Mouse (Mus musculus) limb, embryonic 13.5 days (tissue): ENCODE results near the gene Mfsd8. TPM values are rescaled to one million over a fixed set of nuclear protein-coding genes. Genes with fewer than 3 reads are reported as not detected.
"Not testable (repeated sequence)": the region's sequence is repeated elsewhere in the genome, so short reads cannot be mapped to it uniquely, and the experiment has no call there.

Experiments used
- ATAC-seq: fragments of 200-750 bp; cut with Nextera tagmentation; 2 replicates; pipeline ENCODE4 v1.8.0; 2017; ENCODE audit warnings: low read depth, moderate number of reproducible peaks, moderate TSS enrichment; ENCODE audit not compliant: low FRiP score
- H3K27ac ChIP-seq: fragments of 300-500 bp; sonication (generic); 2 replicates; pipeline ENCODE4 v1.5.1; 2015; ENCODE audit warnings: inconsistent platforms, mild to moderate bottlenecking, moderate library complexity
- H3K27me3 ChIP-seq: fragments of 300-500 bp; sonication (generic); 2 replicates; pipeline ENCODE4 v1.6.1; 2015; ENCODE audit warnings: mild to moderate bottlenecking, inconsistent platforms
- H3K36me3 ChIP-seq: fragments of 300-500 bp; sonication (generic); 2 replicates; pipeline ENCODE4 v1.6.1; 2015; ENCODE audit warnings: inconsistent platforms, mild to moderate bottlenecking, moderate library complexity
- H3K4me1 ChIP-seq: fragments of 300-500 bp; sonication (generic); 2 replicates; pipeline ENCODE4 v1.6.1; 2015; ENCODE audit warnings: inconsistent platforms
- H3K4me2 ChIP-seq: fragments of 300-500 bp; sonication (generic); replicated peaks from 2 replicates; pipeline ENCODE4 v1.6.1; 2015; ENCODE audit warnings: inconsistent platforms, mild to moderate bottlenecking, moderate library complexity
- H3K4me3 ChIP-seq: fragments of 300-500 bp; sonication (generic); 2 replicates; pipeline ENCODE4 v1.5.1; 2015; ENCODE audit warnings: moderate library complexity, mild to moderate bottlenecking, inconsistent platforms
- H3K9ac ChIP-seq: fragments of 300-500 bp; sonication (generic); 2 replicates; pipeline ENCODE4 v1.6.1; 2015; ENCODE audit warnings: mild to moderate bottlenecking, inconsistent platforms
- H3K9me3 ChIP-seq: fragments of 300-500 bp; sonication (generic); 2 replicates; pipeline ENCODE4 v1.6.1; 2016; ENCODE audit warnings: inconsistent platforms
- WGBS: fragments of 180-500 bp; shearing (Covaris S2); methylation state at CpG from one replicate; pipeline ENCODE4 v1.1.7; 2015; 5-methylcytosine and 5-hydroxymethylcytosine counted together
- polyA plus RNA-seq: library from polyadenylated mRNA; unstranded; fragments of >200 nt; fragmentation: Nextera tagmentation; extraction: Ambion mirVana; gene quantifications from 2 replicates; pipeline ENCODE4 v1.2.1, GENCODE M21; 2015

Mfsd8 gene
- 6.9 and 7.7 TPM in 2 replicates for polyA plus RNA-seq

- H3K27ac ChIP-seq: peak within 1 kb of the TSS; percentile 79
- H3K4me2 ChIP-seq: peak within 1 kb of the TSS; percentile 72
- H3K9me3 ChIP-seq, H3K27me3 ChIP-seq, H3K4me1 ChIP-seq, H3K36me3 ChIP-seq: not testable (repeated sequence)
- H3K4me3 ChIP-seq: peak within 1 kb of the TSS; percentile 50
- under 1% methylated on average over 39 of the region's 39 CpGs for WGBS
- ATAC-seq: peak; percentile 99
- peak within 1 kb of the TSS; percentile 68 for H3K9ac ChIP-seq
Measured at GRCm38 (mm10) chr3:40846473-40846956, at the start of gene Mfsd8. TSS of gene Mfsd8 (minus strand) at chr3:40846886.

- 1% methylated on average over 21 of the region's 24 CpGs for WGBS
- H3K9me3 ChIP-seq, H3K27ac ChIP-seq, H3K36me3 ChIP-seq, H3K27me3 ChIP-seq, H3K4me1 ChIP-seq, ATAC-seq: not testable (repeated sequence)
- Histone ChIP-seq H3K9ac (peak overlapping the region; percentile 69), H3K4me2 (peak overlapping the region; percentile 81), H3K4me3 (peak overlapping the region; percentile 57)
Measured at GRCm38 (mm10) chr3:40894336-40894735, 47.6 kb upstream of the Mfsd8 start.

GRCm38 (mm10) chr3:40893816-40894258 is 47.2 kb upstream of the Mfsd8 start:
- H3K27ac ChIP-seq: not testable (repeated sequence)

GRCm38 (mm10) chr3:40853123-40853738 is 6.5 kb upstream of the Mfsd8 start:
- H3K4me3 ChIP-seq, H3K4me1 ChIP-seq, H3K27me3 ChIP-seq, ATAC-seq, H3K9ac ChIP-seq, H3K27ac ChIP-seq, H3K4me2 ChIP-seq, H3K9me3 ChIP-seq, H3K36me3 ChIP-seq: not testable (repeated sequence)
- WGBS: 90% methylated on average over 3 of the region's 3 CpGs

More at GRCm38 (mm10) chr3:40893816-40894258, 47.2 kb upstream of the Mfsd8 start:
- ATAC-seq: peak; percentile 100
- not testable (repeated sequence) for H3K27me3 ChIP-seq, H3K4me1 ChIP-seq, H3K9me3 ChIP-seq, H3K36me3 ChIP-seq
- peak overlapping the region; percentile 57 for H3K4me3 ChIP-seq
- under 1% methylated on average over 38 of the region's 38 CpGs for WGBS
- peak overlapping the region; percentile 81 for H3K4me2 ChIP-seq
- H3K9ac ChIP-seq: peak overlapping the region; percentile 65

- not testable (repeated sequence) for H3K9ac ChIP-seq, H3K27ac ChIP-seq, H3K27me3 ChIP-seq, H3K4me1 ChIP-seq, H3K36me3 ChIP-seq, H3K9me3 ChIP-seq, H3K4me3 ChIP-seq, H3K4me2 ChIP-seq, ATAC-seq
- whole genome bisulfite sequencing: 89% methylated on average over 2 of the region's 2 CpGs
Measured at GRCm38 (mm10) chr3:40847936-40848335, 1.2 kb upstream of the Mfsd8 start.

- Histone ChIP-seq H3K9ac (peak overlapping the region; percentile 68), H3K4me3 (peak overlapping the region; percentile 50), H3K4me2 (peak overlapping the region; percentile 72)
- not testable (repeated sequence) for ATAC-seq, H3K27ac ChIP-seq, H3K4me1 ChIP-seq, H3K9me3 ChIP-seq, H3K27me3 ChIP-seq, H3K36me3 ChIP-seq
- WGBS: under 1% methylated on average over 15 of the region's 21 CpGs
Measured at GRCm38 (mm10) chr3:40847018-40847417, 332 bp upstream of the Mfsd8 start.

GRCm38 (mm10) chr3:40846957-40847017 is 101 bp upstream of the Mfsd8 start, which contains the start of gene Abhd18:
TSS of gene Abhd18 (plus strand) at chr3:40846970.
- 0% methylated on average over 3 of the region's 4 CpGs for WGBS
- peak within 1 kb of the TSS; percentile 79 for H3K27ac ChIP-seq
- not testable (repeated sequence) for H3K9me3 ChIP-seq

GRCm38 (mm10) chr3:40845521-40845920 is 1.2 kb downstream of the Mfsd8 start:
- Histone ChIP-seq H3K4me2 (peak overlapping the region; percentile 65), H3K9ac (0 out of 2 replicates have a peak overlapping the region, but pooled peaks have one; percentile 13), H3K4me3 (peak overlapping the region; percentile 50)
- WGBS: 77% methylated on average over 5 of the region's 6 CpGs
- not testable (repeated sequence) for H3K36me3 ChIP-seq, H3K27me3 ChIP-seq, H3K27ac ChIP-seq, H3K9me3 ChIP-seq, ATAC-seq, H3K4me1 ChIP-seq

More at GRCm38 (mm10) chr3:40846957-40847017, 101 bp upstream of the Mfsd8 start, which contains the start of gene Abhd18:
- peak within 1 kb of the TSS; percentile 68 for H3K9ac ChIP-seq
- peak within 1 kb of the TSS; percentile 50 for H3K4me3 ChIP-seq
- not testable (repeated sequence) for H3K36me3 ChIP-seq, H3K27me3 ChIP-seq, H3K4me1 ChIP-seq, ATAC-seq
- peak within 1 kb of the TSS; percentile 72 for H3K4me2 ChIP-seq

GRCm38 (mm10) chr3:40813275-40813674 is 33.4 kb downstream of the Mfsd8 start:
- ATAC-seq: no peak
- no peak overlapping the region for H3K4me2 ChIP-seq
- H3K4me3 ChIP-seq: no peak overlapping the region
- no peaks in the 10 kb centered on the region for H3K4me1 ChIP-seq
- no peak overlapping the region for H3K9ac ChIP-seq
- H3K27ac ChIP-seq: no peak overlapping the region
- WGBS: 86% methylated on average over 2 of the region's 2 CpGs
- H3K9me3 ChIP-seq: no peaks in the 10 kb centered on the region
- H3K27me3 ChIP-seq: no peaks in the 10 kb centered on the region
- peaks cover 76% of the 10 kb centered on the region for H3K36me3 ChIP-seq

GRCm38 (mm10) chr3:40809894-40810293 is 36.8 kb downstream of the Mfsd8 start:
- 89% methylated on average over 2 of the region's 2 CpGs for WGBS
- H3K4me3 ChIP-seq: no peak overlapping the region
- no peak overlapping the region for H3K27ac ChIP-seq
- H3K27me3 ChIP-seq: no peaks in the 10 kb centered on the region
- H3K9me3 ChIP-seq: no peaks in the 10 kb centered on the region
- no peak overlapping the region for H3K9ac ChIP-seq
- peaks cover 72% of the 10 kb centered on the region for H3K36me3 ChIP-seq
- H3K4me2 ChIP-seq: no peak overlapping the region
- no peak for ATAC-seq
- no peaks in the 10 kb centered on the region for H3K4me1 ChIP-seq

- H3K4me1 ChIP-seq: no peaks in the 10 kb centered on the region
- no peak overlapping the region for H3K4me3 ChIP-seq
- peaks cover 61% of the 10 kb centered on the region for H3K36me3 ChIP-seq
- no peak overlapping the region for H3K9ac ChIP-seq
- no peak overlapping the region for H3K4me2 ChIP-seq
- no peaks in the 10 kb centered on the region for H3K27me3 ChIP-seq
- H3K9me3 ChIP-seq: no peaks in the 10 kb centered on the region
- ATAC-seq: no peak
- H3K27ac ChIP-seq: no peak overlapping the region
- 93% methylated on average over 10 of the region's 10 CpGs for WGBS
Measured at GRCm38 (mm10) chr3:40808686-40809085, 38.0 kb downstream of the Mfsd8 start.

- no peak overlapping the region for H3K4me2 ChIP-seq
- no peaks in the 10 kb centered on the region for H3K4me1 ChIP-seq
- no peak overlapping the region for H3K27ac ChIP-seq
- H3K9ac ChIP-seq: no peak overlapping the region
- no peak overlapping the region for H3K4me3 ChIP-seq
- H3K9me3 ChIP-seq: no peaks in the 10 kb centered on the region
- 53% methylated on average over 2 of the region's 2 CpGs for WGBS
- peaks cover 52% of the 10 kb centered on the region for H3K36me3 ChIP-seq
- no peaks in the 10 kb centered on the region for H3K27me3 ChIP-seq
- ATAC-seq: no peak
Measured at GRCm38 (mm10) chr3:40806871-40807270, 39.8 kb downstream of the Mfsd8 start.

- H3K9ac ChIP-seq: peak overlapping the region; percentile 90
- H3K9me3 ChIP-seq: no peaks in the 10 kb centered on the region
- peak overlapping the region; percentile 94 for H3K4me2 ChIP-seq
- H3K27ac ChIP-seq: peak overlapping the region; percentile 69
- peak; percentile 76 for ATAC-seq
- H3K36me3 ChIP-seq: peaks cover 17% of the 10 kb centered on the region
- H3K4me1 ChIP-seq: peaks cover 14% of the 10 kb centered on the region
- peak overlapping the region; percentile 93 for H3K4me3 ChIP-seq
- WGBS: under 1% methylated on average over 27 of the region's 37 CpGs
- no peaks in the 10 kb centered on the region for H3K27me3 ChIP-seq
Measured at GRCm38 (mm10) chr3:40800373-40800823, 46.3 kb downstream of the Mfsd8 start.
